Mouse (Mus musculus) midbrain, embryonic 13.5 days (tissue): ENCODE measurements at regions not wholly inside any gene's neighbourhood (a gene's known extent, or its start where the extent isn't known, plus 50 kb on each side); places are given as distances from the start of the nearest gene placed in this dataset.

Experiments used
- ATAC-seq: fragments of 200-750 bp; cut with Nextera tagmentation; 2 replicates; pipeline ENCODE4 v1.8.0; 2017; ENCODE audit warnings: mild to moderate bottlenecking, moderate TSS enrichment, moderate library complexity
- H3K27ac ChIP-seq: fragments of 300-500 bp; sonication (generic); 2 replicates; pipeline ENCODE4 v1.5.1; 2015; ENCODE audit warnings: inconsistent platforms, mild to moderate bottlenecking, moderate library complexity
- H3K27me3 ChIP-seq: fragments of 300-500 bp; sonication (generic); 2 replicates; pipeline ENCODE4 v1.6.1; 2015; ENCODE audit warnings: mild to moderate bottlenecking, inconsistent platforms
- H3K36me3 ChIP-seq: fragments of 300-500 bp; sonication (generic); 2 replicates; pipeline ENCODE4 v1.6.1; 2015; ENCODE audit warnings: mild to moderate bottlenecking, inconsistent platforms
- H3K4me1 ChIP-seq: fragments of 300-500 bp; sonication (generic); replicated peaks from 2 replicates; pipeline ENCODE4 v1.6.1; 2015; ENCODE audit warnings: inconsistent platforms
- H3K4me2 ChIP-seq: fragments of 300-500 bp; sonication (generic); replicated peaks from 2 replicates; pipeline ENCODE4 v1.6.1; 2015; ENCODE audit warnings: moderate library complexity, mild to moderate bottlenecking, inconsistent platforms
- H3K4me3 ChIP-seq: fragments of 300-500 bp; sonication (generic); replicated peaks from 2 replicates; pipeline ENCODE4 v1.5.1; 2015; ENCODE audit warnings: mild to moderate bottlenecking, inconsistent platforms
- H3K9ac ChIP-seq: fragments of 300-500 bp; sonication (generic); replicated peaks from 2 replicates; pipeline ENCODE4 v1.6.1; 2015; ENCODE audit warnings: mild to moderate bottlenecking, inconsistent platforms
- H3K9me3 ChIP-seq: fragments of 300-500 bp; sonication (generic); 2 replicates; pipeline ENCODE4 v1.6.1; 2016; ENCODE audit warnings: mild to moderate bottlenecking, inconsistent platforms
- WGBS: fragments of 180-500 bp; shearing (Covaris S2); methylation state at CpG from one replicate; pipeline ENCODE4 v1.1.7; 2015; 5-methylcytosine and 5-hydroxymethylcytosine counted together

DNA sequence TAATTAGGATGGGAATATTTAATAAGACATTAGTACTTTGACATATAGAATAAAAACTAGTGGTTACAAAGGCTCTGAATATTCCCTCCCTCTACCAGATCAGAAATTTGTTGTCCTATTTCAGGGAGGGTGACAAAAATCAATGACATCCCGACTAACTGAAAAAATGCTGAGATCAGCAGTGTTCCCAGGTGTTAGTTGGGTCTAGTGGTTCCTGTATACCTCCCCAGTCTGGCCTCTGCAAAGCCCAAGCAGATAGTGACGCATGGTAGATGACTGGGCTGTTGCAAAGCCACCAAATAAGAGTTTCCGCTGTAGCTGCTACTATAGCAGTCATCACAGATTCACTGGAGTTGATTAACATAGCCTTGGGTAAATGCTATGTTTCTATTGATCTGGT, 59.9 kb upstream of the Gm4791 start:
- Histone ChIP-seq H3K9me3 (no peaks in the 10 kb centered on the region), H3K4me2 (no peak overlapping the region), H3K36me3 (no peaks in the 10 kb centered on the region), H3K4me1 (no peaks in the 10 kb centered on the region), H3K4me3 (no peak overlapping the region), H3K27ac (no peak overlapping the region), H3K27me3 (peaks cover 4% of the 10 kb centered on the region; the same call in 1 of the 2 replicates), H3K9ac (no peak overlapping the region)
- ATAC-seq, result no peak
- WGBS, result 86% methylated on average over 3 of the region's 3 CpGs

DNA sequence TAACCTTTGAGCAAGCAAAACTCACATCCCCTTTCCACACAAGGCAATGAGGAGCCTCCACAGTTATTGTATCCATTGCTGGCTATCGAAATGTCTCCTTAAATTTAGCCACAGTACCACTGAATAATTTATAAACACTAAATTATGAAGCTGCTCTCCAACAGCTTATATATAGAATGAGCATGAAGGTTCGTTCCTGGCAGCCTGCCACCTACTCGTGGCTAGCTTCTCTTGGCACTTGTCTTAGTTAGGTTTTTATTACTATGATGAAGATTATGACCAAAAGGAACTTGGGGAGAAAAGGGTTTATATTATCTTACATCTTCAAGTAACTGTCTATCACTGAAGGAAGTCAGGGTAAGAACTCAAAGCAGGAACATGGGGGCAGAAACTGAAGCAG, 72.9 kb upstream of the Gm4791 start:
- ATAC-seq, result no peak
- H3K4me3 ChIP-seq, result no peak overlapping the region
- H3K9me3 ChIP-seq, result no peaks in the 10 kb centered on the region
- no peaks in the 10 kb centered on the region for H3K36me3 ChIP-seq
- no peak overlapping the region for H3K9ac ChIP-seq
- no peaks in the 10 kb centered on the region for H3K4me1 ChIP-seq
- no peak overlapping the region for H3K4me2 ChIP-seq
- no peak overlapping the region for H3K27ac ChIP-seq
- H3K27me3 ChIP-seq, result no peaks in the 10 kb centered on the region
- WGBS, result 82% methylated on average over 3 of the region's 3 CpGs

DNA sequence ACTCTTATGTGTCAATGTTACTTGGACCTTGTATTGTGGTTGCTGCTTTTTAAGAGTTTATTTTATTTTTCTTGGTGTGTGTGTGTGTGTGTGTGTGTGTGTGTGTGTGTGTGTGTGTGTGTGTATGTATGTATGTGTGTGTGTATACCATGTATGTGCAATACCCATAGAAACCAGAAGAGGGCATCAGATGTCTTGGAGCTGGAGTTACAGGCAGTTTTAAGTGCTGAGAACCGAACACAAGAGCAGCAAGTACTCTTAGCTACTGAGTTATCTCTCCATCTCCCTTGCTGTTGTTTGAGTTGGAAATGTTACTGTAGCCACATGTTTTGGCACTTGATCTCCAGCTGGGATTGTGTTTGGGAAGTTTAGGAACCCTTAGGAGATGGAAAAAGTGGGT, 78.5 kb upstream of the Gm4791 start:
- Histone ChIP-seq H3K27me3 (no peaks in the 10 kb centered on the region), H3K4me2 (no peak overlapping the region), H3K4me3 (no peak overlapping the region), H3K27ac (no peak overlapping the region), H3K9me3 (peaks cover 3% of the 10 kb centered on the region; the same call in 1 of the 2 replicates), H3K4me1 (no peaks in the 10 kb centered on the region), H3K9ac (no peak overlapping the region), H3K36me3 (no peaks in the 10 kb centered on the region)
- ATAC-seq, result no peak
- WGBS, result 91% methylated on average over 1 of the region's 1 CpGs

DNA sequence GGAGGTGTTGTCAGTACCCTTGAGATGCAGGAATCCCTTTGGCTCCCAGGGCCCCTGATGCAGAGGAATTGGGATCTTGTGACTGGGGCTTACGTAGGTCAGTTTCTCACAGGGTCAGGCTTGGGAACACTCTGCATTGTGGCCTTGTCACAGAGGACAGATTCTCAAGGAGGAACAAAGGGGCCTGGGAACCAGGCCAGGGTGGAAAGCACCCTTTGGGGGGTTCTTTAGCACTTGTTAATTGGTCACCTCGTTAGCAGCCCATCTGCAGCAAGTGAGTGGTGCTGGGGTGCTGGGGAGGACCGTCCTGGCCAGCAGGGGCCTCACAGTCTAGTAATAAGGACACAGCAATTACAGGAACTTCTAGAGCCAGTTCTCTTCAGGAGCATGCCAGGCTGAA, 85.3 kb upstream of the Gm4791 start:
- no peaks in the 10 kb centered on the region for H3K36me3 ChIP-seq
- WGBS, result 36% methylated on average over 3 of the region's 3 CpGs
- H3K9ac ChIP-seq, result no peak overlapping the region
- no peak overlapping the region for H3K4me2 ChIP-seq
- no peaks in the 10 kb centered on the region for H3K9me3 ChIP-seq
- 0 out of 2 replicates have a peak, but pooled peaks cover 10% of the 10 kb centered on the region for H3K4me1 ChIP-seq
- ATAC-seq, result no peak
- no peak overlapping the region for H3K27ac ChIP-seq
- H3K27me3 ChIP-seq, result no peaks in the 10 kb centered on the region
- H3K4me3 ChIP-seq, result no peak overlapping the region

DNA sequence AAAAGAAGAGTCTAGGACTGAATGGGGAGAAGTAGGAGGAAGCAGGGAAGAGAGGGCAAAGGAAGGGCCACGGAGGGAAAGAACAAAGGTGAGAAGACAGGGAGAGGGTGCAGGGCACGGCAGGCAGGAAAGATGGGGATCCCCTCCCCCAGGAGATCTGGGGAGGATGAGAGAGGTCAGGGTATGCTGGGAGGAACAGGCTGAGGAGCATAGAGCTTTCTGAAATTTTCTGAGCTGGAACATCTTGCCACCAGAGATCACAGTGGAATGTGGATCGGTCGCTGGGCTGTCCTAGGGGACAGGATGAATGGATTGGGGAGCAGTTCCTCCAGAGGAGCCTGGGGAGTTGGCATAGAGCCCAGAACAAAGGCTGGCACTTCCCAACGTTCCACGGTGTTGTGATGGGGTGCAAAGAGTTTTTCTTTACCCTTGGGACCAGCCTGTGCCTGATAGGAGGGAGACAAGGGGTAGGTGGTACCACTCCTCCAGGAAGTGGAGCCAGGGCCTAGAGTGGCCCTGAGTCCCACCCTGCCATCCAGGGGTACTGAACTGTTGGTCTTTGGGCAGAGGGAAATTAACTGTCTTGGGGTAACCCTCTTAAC, 89.0 kb upstream of the Gm4791 start:
- Histone ChIP-seq H3K27me3 (no peaks in the 10 kb centered on the region), H3K27ac (no peak overlapping the region), H3K4me1 (0 out of 2 replicates have a peak, but pooled peaks cover 10% of the 10 kb centered on the region), H3K9me3 (no peaks in the 10 kb centered on the region), H3K4me2 (no peak overlapping the region), H3K36me3 (no peaks in the 10 kb centered on the region), H3K9ac (no peak overlapping the region), H3K4me3 (no peak overlapping the region)
- ATAC-seq, result no peak
- 55% methylated on average over 6 of the region's 6 CpGs for WGBS

DNA sequence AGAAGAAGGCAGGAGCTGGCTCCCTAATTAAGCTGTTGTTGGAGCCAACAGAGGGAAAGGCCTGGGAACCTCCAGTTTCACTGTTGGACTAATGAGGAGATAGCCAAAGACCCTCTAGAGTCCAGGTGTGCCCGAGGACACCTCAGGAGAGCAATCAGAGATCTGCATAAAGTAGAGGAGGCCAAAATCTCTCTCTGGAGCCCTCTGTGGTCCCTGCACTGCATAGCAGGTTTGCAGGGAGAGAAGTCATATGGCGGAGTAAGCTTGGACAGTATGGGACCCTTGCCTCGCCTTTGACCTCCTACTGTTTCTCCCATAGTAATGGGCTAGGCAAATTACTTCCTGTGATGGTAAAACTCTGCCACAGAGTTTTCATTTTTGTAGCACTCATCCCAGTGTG, 93.5 kb upstream of the Gm4791 start:
- no peaks in the 10 kb centered on the region for H3K27me3 ChIP-seq
- no peaks in the 10 kb centered on the region for H3K36me3 ChIP-seq
- no peaks in the 10 kb centered on the region for H3K9me3 ChIP-seq
- no peak for ATAC-seq
- 83% methylated on average over 3 of the region's 3 CpGs for WGBS
- 0 out of 2 replicates have a peak, but pooled peaks cover 5% of the 10 kb centered on the region for H3K4me1 ChIP-seq
- H3K4me2 ChIP-seq, result no peak overlapping the region
- no peak overlapping the region for H3K9ac ChIP-seq
- no peak overlapping the region for H3K27ac ChIP-seq
- no peak overlapping the region for H3K4me3 ChIP-seq

DNA sequence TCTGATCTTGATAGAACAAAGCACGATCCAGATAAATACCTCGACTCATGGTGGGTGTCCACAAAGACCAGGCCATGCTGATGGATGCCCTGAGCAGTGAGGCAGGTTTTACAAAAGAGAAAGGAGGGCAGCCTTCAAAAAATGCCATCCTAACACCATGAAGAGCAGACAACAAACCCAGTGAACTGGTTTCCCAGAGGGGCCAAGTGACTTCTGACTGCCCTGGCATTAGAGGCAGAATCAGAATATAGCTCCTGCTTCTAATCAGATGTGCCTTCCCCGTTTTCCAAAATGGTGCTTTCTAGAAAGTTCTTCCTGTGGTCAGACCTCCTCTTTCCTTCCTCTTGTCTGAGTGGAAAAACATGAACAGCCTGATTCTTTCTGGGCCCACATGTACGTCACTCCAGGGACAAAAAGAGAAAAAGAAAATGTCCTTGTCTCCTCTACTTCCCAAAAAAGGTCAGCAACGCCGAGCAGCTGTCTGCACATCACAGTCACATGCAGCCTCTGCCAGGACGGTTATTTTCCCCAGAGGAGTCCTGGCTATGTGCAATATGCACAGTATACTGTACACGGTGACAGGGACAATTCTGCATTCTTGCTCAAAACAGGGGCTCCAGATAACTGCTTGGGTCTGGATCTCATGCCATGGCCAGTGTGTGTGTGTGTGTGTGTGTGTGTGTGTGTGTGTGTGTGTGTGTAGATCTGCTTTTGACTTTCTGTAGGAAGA, 94.9 kb upstream of the Gm4791 start:
- WGBS, result 69% methylated on average over 8 of the region's 8 CpGs
- H3K27me3 ChIP-seq, result no peaks in the 10 kb centered on the region
- H3K9me3 ChIP-seq, result no peaks in the 10 kb centered on the region
- no peak overlapping the region for H3K4me3 ChIP-seq
- H3K9ac ChIP-seq, result no peak overlapping the region
- H3K36me3 ChIP-seq, result no peaks in the 10 kb centered on the region
- H3K27ac ChIP-seq, result no peak overlapping the region
- no peak for ATAC-seq
- H3K4me1 ChIP-seq, result no peaks in the 10 kb centered on the region
- no peak overlapping the region for H3K4me2 ChIP-seq

DNA sequence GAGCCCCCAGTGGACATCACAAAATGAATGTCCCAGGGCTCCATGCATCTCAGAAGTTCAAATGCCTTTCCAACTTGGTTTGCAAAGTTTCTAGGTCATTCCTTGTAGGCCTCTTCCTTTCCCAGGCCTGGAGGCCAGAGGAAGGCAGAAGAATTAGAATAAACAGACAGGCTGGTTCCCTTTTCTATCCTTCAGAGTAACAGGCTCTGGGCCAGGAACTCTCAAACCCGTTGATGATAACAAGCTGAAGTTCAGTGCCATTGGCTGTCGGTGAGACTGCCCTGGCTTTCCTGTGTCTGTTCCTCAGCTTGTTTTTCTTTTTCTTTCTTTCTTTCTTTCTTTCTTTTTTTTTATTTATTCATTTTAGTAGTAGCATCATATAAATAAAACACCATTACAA, 99.3 kb upstream of the Gm4791 start:
- Histone ChIP-seq H3K27me3 (no peaks in the 10 kb centered on the region), H3K27ac (no peak overlapping the region), H3K36me3 (no peaks in the 10 kb centered on the region), H3K4me2 (no peak overlapping the region), H3K9me3 (no peaks in the 10 kb centered on the region), H3K9ac (no peak overlapping the region), H3K4me3 (no peak overlapping the region), H3K4me1 (no peaks in the 10 kb centered on the region; the same call in 1 of the 2 replicates)
- ATAC-seq, result no peak
- 77% methylated on average over 2 of the region's 2 CpGs for WGBS

DNA sequence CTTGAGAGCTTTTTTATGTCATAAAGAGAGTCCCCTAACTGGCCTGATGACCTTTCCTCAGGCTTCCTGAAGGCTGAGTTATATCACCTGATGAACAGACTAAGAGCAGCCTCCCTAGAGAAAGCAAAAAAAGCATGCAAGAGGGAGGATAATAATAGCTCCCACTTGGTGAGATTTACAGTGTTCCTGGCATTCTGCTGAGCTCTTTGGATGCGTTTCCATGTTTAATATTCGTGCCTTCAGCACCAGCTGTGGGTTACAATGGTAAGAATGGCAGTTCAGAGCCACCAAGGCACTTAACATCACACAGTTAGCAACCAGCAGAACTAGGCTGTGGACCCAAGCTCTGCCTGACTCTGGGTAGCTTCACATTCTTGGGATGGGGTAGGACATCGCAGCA, 100.4 kb upstream of the Gm4791 start:
- ATAC-seq, result no peak
- Histone ChIP-seq H3K9me3 (no peaks in the 10 kb centered on the region), H3K9ac (no peak overlapping the region), H3K36me3 (no peaks in the 10 kb centered on the region), H3K4me2 (no peak overlapping the region), H3K4me3 (no peak overlapping the region), H3K27ac (no peak overlapping the region), H3K27me3 (no peaks in the 10 kb centered on the region), H3K4me1 (no peaks in the 10 kb centered on the region; the same call in 1 of the 2 replicates)
- 79% methylated on average over 3 of the region's 3 CpGs for WGBS

DNA sequence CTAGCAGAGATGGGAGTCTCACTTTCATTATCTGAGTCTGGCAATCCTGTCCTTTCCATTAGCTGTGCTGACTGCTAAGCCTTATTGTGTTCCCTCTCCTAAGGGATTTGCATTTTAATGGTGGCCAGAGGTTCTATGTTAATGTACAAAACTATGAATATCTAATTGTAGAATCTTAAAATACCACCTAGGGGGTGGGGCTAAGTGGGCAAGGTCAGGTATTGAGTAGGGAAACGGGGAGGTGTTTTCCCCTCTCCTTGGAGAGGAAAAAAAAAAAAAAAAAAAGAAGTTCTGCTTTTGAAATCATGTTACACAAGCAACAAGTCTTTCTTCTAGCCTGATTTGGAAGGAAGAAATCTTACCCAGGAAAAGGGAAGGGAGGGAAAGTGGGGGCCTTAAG, 106.7 kb upstream of the Gm4791 start:
- no peak for ATAC-seq
- H3K4me3 ChIP-seq, result no peak overlapping the region
- no peaks in the 10 kb centered on the region for H3K9me3 ChIP-seq
- no peaks in the 10 kb centered on the region for H3K36me3 ChIP-seq
- H3K4me1 ChIP-seq, result no peaks in the 10 kb centered on the region
- H3K27me3 ChIP-seq, result no peaks in the 10 kb centered on the region
- no peak overlapping the region for H3K4me2 ChIP-seq
- no peak overlapping the region for H3K27ac ChIP-seq
- 30% methylated on average over 1 of the region's 1 CpGs for WGBS
- no peak overlapping the region for H3K9ac ChIP-seq

DNA sequence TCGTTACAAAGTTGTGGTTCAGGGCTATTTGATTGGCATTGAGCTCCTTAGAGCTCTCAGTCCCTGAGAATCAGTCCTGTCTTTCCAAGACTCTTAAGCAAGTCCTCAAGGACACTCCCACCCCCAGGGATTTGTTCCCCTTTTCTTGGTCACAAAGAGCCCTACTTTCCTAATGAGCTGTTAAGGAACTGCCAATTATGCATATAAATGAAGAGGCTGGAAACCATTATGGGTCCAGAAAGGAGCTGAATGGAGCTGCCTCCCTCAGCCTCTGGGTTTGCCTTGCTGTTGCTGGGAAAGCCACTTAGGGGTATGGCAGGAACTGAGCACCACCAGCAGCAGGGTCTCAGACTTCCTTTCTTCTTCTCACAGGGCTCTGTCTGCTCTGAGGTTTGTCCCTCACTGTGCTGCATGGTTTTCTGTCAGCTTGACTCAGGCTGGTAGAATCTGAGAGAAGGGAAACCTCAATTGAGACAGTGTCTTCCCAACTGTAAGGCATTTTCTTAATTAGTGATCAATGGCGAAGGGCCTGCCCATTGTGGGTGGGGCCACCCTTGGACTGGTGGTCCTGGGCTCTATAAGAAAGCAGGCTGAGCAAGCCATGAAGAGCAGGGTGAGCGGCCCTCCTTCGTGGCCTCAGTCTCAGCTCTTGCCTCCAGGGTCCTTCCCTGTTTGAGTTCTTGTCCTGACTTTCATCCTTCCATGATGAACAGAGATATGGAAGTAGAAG, 108.4 kb upstream of the Gm4791 start:
- no peaks in the 10 kb centered on the region for H3K4me1 ChIP-seq
- H3K4me3 ChIP-seq, result no peak overlapping the region
- H3K9me3 ChIP-seq, result no peaks in the 10 kb centered on the region
- H3K9ac ChIP-seq, result no peak overlapping the region
- no peaks in the 10 kb centered on the region for H3K27me3 ChIP-seq
- WGBS, result 69% methylated on average over 4 of the region's 4 CpGs
- H3K27ac ChIP-seq, result no peak overlapping the region
- ATAC-seq, result no peak
- H3K36me3 ChIP-seq, result no peaks in the 10 kb centered on the region
- no peak overlapping the region for H3K4me2 ChIP-seq

DNA sequence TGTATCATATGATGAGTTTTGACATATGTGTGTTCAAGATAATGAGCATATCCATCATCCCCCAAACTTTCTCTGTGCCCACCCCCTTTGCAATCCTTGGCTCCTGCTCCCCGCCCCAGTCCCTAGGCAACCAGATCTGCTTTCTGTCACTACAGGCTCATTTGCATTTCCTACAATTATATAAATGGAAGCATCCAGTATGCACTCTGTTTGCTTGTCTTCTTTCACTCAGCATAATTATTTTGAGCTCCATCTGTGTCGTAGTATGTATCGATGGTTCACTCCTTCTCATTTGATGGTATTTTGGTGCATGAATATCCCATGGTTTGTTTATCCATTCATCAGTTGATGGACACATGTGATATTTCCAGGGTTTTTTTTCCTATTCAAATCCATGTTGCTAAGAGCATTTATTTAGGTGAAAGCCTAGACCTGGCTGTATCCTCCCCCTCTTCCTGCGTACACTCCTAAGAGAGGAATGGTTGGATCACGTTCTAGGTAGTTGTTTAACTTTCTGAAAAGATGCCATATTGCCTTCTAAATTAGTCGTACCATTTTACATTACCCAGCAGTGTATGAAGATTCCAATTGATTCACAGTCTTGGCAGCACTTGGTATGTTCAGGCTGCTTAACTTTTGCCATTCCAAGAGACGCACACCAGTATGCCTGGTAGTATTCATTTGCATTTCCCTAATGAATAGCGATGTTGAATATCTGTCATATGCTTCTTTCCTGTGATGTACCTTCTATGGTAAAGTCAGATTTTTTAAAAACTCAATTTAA, 127.1 kb upstream of the Gm4791 start:
- no peaks in the 10 kb centered on the region for H3K27me3 ChIP-seq
- no peaks in the 10 kb centered on the region for H3K9me3 ChIP-seq
- H3K36me3 ChIP-seq, result no peaks in the 10 kb centered on the region
- no peak for ATAC-seq
- no peak overlapping the region for H3K9ac ChIP-seq
- WGBS, result 81% methylated on average over 8 of the region's 8 CpGs
- no peak overlapping the region for H3K27ac ChIP-seq
- no peak overlapping the region for H3K4me3 ChIP-seq
- no peak overlapping the region for H3K4me2 ChIP-seq
- 0 out of 2 replicates have a peak, but pooled peaks cover 3% of the 10 kb centered on the region for H3K4me1 ChIP-seq
